Mouse (Mus musculus) left cerebral cortex, adult 8-10 months (tissue): ENCODE measurements at regions not wholly inside any gene's neighbourhood (a gene's known extent, or its start where the extent isn't known, plus 50 kb on each side); places are given as distances from the start of the nearest gene placed in this dataset.

Experiments used
- DNase-seq, 2 experiments: peaks; one replicate each; pipeline ENCODE4 v3.0.0; 2022; ENCODE audit warnings: low spot score in 2 of 2

GRCm38 (mm10) chr7:36829710-36830109 is 131.8 kb downstream of the Tshz3 start:
- no peak for DNase-seq

- no peak for DNase-seq
These were observed 132.2 kb downstream of the Tshz3 start for GRCm38 (mm10) chr7:36830155-36830554.

GRCm38 (mm10) chr7:36848279-36848678 is 150.4 kb downstream of the Tshz3 start:
- no peak for DNase-seq

- no peak for DNase-seq
These were observed 153.5 kb downstream of the Tshz3 start for GRCm38 (mm10) chr7:36851275-36851889.

- DNase-seq: no peak
These were observed 156.4 kb downstream of the Tshz3 start for GRCm38 (mm10) chr7:36854308-36854707.

- DNase-seq: no peak
These were observed 161.5 kb downstream of the Tshz3 start for GRCm38 (mm10) chr7:36859428-36859827.

- DNase-seq: peak in 1 of 2 experiments; percentile 52
These were observed 164.6 kb downstream of the Tshz3 start for GRCm38 (mm10) chr7:36862481-36862880.

- DNase-seq: peak in 1 of 2 experiments; percentile 39
These were observed 165.8 kb downstream of the Tshz3 start for GRCm38 (mm10) chr7:36863745-36864144.

GRCm38 (mm10) chr7:36864675-36865074 is 166.8 kb downstream of the Tshz3 start:
- DNase-seq: peak in 1 of 2 experiments; percentile 45

- peak in 1 of 2 experiments; percentile 67 for DNase-seq
These were observed 168.7 kb downstream of the Tshz3 start for GRCm38 (mm10) chr7:36866602-36867001.

- no peak for DNase-seq
These were observed 176.1 kb downstream of the Tshz3 start for GRCm38 (mm10) chr7:36874004-36874403.

- no peak for DNase-seq
These were observed 179.8 kb downstream of the Tshz3 start for GRCm38 (mm10) chr7:36877686-36878085.

GRCm38 (mm10) chr7:36892776-36893500 is 195.0 kb downstream of the Tshz3 start:
- no peak for DNase-seq

- no peak for DNase-seq
These were observed 198.4 kb downstream of the Tshz3 start for GRCm38 (mm10) chr7:36896339-36896738.

GRCm38 (mm10) chr7:36901537-36901936 is 203.6 kb downstream of the Tshz3 start:
- DNase-seq: no peak

- DNase-seq: peak in 1 of 2 experiments; percentile 37
These were observed 215.4 kb downstream of the Tshz3 start for GRCm38 (mm10) chr7:36913304-36913703.

GRCm38 (mm10) chr7:36914261-36914660 is 216.3 kb downstream of the Tshz3 start:
- peak in 1 of 2 experiments; percentile 31 for DNase-seq

GRCm38 (mm10) chr7:36915171-36915570 is 217.3 kb downstream of the Tshz3 start:
- peak in 1 of 2 experiments; percentile 57 for DNase-seq

GRCm38 (mm10) chr7:36917011-36917410 is 219.1 kb downstream of the Tshz3 start:
- DNase-seq: no peak

GRCm38 (mm10) chr7:36919413-36919812 is 221.5 kb downstream of the Tshz3 start:
- no peak for DNase-seq

GRCm38 (mm10) chr7:36921003-36921402 is 223.1 kb downstream of the Tshz3 start:
- no peak for DNase-seq

- DNase-seq: no peak
These were observed 235.6 kb downstream of the Tshz3 start for GRCm38 (mm10) chr7:36933490-36933889.
